Mouse (Mus musculus): ENCODE results near the gene Acad8.

DNA sequence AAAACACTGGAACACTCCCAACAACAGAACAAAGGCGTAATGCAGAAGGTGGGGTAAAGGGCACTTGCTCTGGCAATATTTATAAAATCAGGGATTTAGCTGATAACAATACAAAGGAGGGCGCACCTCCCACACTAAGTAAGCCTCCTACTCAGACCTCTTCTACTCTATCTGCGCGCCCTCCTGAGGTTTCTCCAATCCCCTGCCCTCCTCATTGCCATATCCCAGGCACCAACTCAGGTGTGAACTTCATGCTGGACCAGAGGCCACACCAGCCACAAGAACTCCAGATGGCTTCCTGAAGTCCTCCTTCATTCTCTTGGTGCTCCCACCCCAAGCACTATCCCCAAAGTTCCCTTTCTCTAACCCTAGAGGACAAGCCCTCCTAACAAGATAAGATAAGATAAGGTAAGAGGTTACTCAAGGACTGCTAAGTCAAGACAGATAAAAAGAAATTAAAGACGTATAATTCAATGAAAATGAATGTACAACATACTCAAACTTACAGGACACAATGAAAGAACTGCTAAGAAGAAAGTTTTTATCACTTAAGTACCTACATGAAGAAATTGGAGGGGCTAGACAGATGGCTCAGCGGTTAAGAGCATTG is 13.6 kb downstream of the Acad8 start:
- TF ChIP-seq CTCF (IDR thresholded peaks at IDR 0.05) (no peak), POLR2A (IDR thresholded peaks at IDR 0.05; ENCODE audit: insufficient read depth, low read depth, low read length) (no peak)
